Mouse (Mus musculus) spleen, adult 12 weeks (tissue): Measurements from ENCODE around the gene Vps53.
A peak's percentile ranks its signal among the peaks of the same experiment; 100 is the strongest.

Experiments
- DNase-seq: peaks from one replicate; pipeline ENCODE4 v3.0.0; 2022; ENCODE audit warnings: low spot score

Gene Vps53

GRCm38 (mm10) chr11:76052496-76052895 is 127.0 kb downstream of the Vps53 start:
- DNase-seq, result no peak

- DNase-seq, result no peak
Measured at GRCm38 (mm10) chr11:76050967-76051512, 128.4 kb downstream of the Vps53 start.

GRCm38 (mm10) chr11:76050509-76050908 is 128.9 kb downstream of the Vps53 start:
- no peak for DNase-seq

DNA sequence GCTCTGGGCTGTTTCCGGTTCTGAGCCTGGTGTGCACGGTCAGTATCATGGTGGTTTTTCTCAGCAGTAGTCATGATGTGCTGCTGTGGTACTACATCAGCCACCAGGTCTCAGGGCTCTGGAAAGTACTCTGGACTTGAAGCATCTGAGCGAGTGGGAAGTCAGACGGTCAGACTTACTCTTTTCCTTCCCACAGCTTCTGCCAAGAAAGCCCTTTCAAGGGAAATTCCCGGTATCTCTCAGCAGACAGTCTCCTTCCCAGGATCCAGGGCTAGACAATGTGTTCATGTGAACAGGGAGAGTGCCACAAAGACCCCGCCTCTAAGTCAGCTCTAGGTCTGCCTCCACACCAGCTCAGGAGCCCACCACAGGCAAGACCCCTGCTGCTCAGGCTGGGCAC is 134.1 kb downstream of the Vps53 start:
- no peak for DNase-seq

DNA sequence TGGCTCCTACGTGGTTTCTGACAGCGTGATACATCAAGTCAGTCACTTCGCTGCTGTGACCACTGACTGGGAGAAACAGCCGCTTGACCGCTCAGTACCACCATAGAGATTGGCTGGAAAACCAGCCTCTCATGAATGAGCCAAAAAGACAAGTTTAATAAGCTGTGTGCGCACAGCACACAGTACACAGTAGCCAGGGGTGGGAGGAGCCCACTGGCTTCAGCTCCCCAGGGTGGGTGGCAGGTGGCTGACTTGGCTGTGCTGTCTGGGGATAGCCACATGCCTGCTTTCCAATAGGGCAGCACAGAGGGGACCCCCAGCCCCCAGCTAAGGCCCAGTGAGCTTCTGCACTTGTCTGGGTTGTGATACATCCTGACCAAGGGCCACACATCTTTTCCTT is 135.0 kb downstream of the Vps53 start:
- DNase-seq, result no peak

DNA sequence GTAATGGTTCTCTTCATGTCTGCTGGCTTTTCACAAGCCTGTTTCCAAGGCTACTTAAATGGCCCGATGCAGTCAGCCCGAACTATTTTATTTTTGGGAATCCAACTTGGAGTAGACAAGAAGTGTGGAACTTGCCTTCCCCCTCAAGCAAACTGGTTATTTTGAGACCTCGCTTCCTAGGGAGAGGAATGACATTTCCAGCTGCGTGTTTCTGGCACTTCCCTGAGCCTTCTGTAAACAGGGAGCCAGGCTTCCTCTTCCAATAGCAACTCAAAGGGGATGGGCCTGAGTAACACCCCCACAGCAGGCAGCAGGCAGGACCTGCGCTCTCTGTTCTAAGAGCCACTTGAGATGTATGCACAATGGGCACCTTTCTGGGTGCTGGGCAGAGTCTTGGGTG is 136.6 kb downstream of the Vps53 start:
- DNase-seq, result no peak

DNA sequence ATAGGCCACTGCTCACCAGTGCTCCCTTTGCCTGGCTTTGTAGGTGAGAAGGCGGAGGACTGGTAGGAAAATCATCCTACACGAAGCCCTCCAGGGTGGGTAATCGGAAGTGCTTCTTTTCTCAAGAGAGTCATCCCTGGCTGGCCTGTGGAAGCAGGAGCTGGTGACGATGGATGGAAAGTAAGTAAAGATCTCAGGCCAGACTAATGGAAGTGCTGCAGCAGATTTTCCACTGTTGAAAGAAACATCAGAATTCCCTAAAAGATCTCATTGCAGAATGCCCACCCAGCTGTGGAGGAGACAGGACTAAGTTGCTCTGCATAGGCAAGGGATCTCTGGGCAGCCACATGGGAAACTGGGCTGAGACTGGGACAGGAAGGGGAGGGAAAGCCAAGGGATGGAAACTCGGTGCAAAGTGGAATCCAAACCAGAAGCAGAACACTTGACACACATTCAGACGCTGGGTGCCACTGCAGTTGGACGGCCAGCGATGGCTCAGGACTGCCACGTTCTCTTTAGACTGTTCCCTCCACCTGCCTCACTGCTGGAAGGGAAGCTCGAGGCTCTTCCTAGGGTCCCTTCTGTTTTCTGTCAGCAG is 137.3 kb downstream of the Vps53 start:
- no peak for DNase-seq

GRCm38 (mm10) chr11:76040761-76041376 is 138.6 kb downstream of the Vps53 start:
- no peak for DNase-seq

DNA sequence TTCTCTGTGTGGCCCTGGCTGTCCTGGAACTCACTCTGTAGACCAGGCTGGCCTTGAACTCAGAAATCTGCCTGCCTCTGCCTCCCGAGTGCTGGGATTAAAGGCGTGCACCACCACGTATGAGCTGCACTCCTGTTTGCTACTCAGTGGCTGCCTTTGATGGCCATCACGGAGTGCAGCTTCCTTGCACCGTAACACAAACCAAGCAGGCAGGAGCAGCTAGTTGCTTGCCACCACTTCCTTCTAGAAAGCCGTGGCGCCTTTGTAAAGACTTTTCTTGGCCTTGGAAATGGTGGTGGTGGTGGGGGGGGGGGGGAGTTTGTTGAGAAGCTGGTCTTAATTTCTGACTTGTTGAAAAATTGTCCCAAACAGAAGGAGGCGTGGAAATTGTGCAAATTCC is 139.3 kb downstream of the Vps53 start:
- no peak for DNase-seq

- DNase-seq, result no peak
Measured at GRCm38 (mm10) chr11:76039271-76040053, 140.0 kb downstream of the Vps53 start.

- no peak for DNase-seq
Measured at GRCm38 (mm10) chr11:76037581-76038294, 141.7 kb downstream of the Vps53 start.

- no peak for DNase-seq
Measured at GRCm38 (mm10) chr11:76035182-76035581, 144.3 kb downstream of the Vps53 start.

GRCm38 (mm10) chr11:76033836-76034235 is 145.6 kb downstream of the Vps53 start:
- no peak for DNase-seq

DNA sequence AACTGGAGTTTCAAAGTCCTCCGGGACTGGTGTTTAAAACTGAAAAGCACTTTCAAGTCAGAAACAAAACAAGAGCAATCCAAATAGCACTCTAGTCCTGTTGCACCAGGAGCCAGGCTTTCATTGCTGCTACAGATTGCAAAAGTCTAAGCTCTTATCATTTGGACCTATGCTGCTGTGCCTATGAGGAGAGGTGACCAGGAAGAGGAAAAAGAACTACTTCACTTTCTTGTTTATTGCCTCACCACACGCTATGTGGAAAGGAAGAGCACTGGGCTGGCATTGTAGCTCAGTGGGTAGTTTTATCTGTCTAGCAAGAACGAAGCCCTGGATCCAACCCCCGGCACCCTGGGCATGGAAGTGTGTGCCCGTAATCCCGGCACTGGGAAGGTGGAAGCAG is 146.1 kb downstream of the Vps53 start:
- no peak for DNase-seq

- no peak for DNase-seq
Measured at GRCm38 (mm10) chr11:76028072-76028465, 151.4 kb downstream of the Vps53 start.

DNA sequence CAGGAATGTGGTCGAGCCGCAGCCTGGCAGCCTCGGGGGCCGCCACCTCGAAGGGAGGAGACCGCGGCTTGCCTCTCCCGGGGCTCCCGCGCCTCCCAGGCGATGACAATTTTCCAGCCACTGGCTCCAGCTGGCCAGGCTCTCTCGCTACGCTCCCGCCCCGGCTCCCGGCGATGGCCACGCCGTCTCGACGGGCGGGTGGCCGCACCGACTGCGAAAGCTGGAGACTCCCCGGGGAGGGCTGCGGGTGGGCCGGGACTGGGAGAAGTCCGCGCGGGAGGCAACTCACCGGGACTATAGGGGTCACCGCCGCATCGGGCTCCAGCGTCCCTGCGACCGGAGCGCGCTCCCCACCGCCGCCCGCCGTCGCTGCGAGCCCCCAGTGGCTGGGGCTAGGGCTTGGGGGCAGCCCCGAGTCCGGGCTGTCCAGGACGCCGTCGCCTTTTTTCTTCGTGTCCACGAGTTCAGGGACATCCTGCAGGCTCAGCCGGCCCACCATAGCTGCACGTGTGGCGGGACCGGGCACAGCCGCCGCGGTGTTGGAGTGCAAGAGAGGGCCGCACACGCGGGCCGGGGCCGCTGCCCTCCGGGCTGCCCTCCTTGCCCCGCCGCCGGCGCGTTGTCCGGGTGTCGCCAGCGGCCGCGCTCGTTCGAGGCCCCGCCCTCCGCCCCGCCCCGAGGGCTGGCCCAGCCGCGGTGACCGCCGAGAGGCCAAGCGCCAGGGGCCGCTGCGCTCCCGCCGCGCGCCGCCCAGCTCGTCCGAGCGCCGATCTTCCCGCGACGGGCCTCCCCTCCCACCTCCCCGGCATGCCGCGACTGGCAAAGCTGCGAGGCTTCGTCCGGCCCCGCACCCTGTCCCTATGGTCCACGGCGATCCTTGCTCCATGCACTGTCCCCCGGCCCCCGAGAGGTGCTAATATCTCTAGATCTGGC is 152.0 kb downstream of the Vps53 start, which contains the start of gene Rflnb:
TSS of gene Rflnb (minus strand) at position 644 of the 933 bp plus-strand sequence.
- DNase-seq, result peak; percentile 69

DNA sequence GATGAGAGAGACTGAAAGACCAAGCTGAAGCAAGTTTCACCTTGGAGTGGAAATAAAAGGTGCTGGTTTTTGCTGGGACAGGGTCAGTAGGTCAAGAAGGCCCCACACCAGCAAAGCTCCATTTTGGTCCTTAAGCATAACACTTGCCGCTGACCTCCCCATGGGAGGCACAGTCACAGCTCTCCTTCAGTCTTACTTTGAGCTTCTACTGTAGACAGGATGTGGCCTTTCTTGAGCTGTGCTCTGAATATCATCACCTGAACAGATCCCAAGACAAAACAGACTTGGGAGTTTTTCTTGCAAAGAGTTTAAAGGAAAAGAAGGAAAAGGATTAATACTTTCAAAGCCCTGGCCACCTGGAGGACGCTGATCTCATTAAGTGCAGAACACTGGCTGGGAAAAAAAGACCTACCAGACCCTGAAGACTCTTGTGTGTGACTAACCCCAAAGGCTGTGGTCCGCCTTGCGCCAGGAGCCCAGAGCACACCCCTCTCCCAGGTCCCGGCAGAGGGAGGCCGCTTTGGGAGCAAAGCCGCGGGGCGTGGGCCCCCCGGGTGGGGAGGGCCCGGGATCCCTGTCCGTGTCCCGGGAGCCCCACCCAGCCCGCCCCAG is 152.8 kb downstream of the Vps53 start:
- DNase-seq, result no peak

DNA sequence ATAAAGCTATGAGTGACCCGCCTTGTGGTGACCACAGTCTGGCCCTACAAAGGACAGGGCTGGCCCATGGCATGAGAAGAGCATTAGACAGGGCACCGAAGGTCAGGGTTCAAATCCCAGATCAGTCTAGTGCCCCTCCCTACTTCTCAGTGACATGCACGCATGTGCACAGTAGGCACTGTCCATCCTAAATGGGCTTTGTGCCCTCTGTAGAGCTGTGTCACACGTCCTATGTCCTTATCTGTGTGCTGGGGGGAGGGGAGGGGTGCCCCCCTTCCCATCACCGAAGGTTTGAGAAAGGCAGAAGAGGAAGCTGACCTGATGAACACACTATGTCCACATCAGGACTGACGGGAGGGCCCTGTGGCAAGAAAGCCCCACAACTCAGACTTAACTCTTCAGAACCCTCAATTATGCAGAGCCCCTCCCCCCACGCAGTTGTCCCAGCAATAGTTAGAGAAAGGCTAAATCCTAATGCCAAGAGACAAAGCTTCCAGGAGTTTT is 154.3 kb downstream of the Vps53 start:
- DNase-seq, result no peak

DNA sequence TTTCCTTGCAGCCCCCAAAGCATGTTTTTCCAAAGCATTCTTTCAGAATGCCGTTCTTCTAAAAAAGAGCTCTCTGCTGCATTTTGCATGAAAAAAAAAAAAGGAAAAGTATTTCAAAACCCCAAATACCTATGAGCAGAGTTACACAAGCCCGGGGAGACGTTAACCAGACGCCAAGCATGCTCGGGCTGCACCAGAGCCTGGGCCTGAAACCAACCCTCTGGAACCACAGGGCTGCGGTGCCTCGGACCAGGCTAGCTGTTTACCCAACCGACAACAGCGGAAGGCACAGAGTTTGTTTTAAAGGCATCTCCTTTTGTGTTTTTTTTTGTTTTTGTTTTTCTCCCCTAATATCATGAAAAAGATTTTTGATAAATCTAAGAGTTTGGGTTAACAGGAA is 158.5 kb downstream of the Vps53 start:
- no peak for DNase-seq

DNA sequence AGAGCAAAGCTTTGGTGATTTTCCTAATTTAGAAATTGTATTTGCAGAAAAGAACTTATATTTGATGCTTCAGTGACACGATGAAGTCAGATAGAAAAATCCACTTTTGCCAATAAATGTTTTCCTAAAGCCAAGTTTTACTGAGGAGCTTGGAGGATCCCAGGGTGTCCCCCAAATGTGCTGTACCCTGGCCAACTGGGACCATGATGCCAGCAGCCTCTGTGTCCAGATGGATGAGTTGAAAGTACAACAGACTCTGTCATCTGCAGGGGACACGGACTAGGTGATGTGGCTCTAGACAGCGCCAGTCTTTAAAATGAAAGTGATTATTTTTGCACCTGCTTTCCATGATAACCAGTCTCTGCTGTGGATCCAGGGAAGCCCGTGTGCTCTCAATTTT is 159.6 kb downstream of the Vps53 start:
- DNase-seq, result no peak

DNA sequence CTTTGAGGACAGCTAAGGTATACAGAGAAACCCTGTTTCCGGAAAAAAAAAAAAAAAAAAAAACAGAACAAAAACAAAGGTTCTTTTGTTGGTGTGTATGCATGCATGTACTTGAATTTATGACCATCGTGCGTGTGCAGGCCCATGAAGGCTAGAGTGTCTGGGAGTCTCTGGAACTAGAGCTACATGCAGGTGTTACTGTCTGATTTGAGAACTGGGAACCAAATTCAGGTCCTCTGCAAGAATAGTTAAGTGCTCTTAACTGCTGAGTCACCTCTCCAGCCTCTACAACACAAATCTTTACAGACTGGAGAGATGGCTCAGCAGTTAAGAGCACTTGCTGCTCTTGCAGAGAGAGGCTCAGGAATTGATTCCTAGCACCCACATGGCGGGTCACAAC is 163.6 kb downstream of the Vps53 start:
- DNase-seq, result no peak
